Mouse (Mus musculus) embryonic facial prominence, embryonic 15.5 days (tissue): ENCODE results near the gene Hist1h2bq. TPM values are rescaled to one million over a fixed set of nuclear protein-coding genes. Genes with fewer than 3 reads are reported as not detected.
"Not testable (repeated sequence)": the region's sequence is repeated elsewhere in the genome, so short reads cannot be mapped to it uniquely, and the experiment has no call there.

Experiments used
- ATAC-seq: fragments of 200-750 bp; cut with Nextera tagmentation; 2 replicates; pipeline ENCODE4 v1.8.0; 2017; ENCODE audit warnings: low read depth, moderate TSS enrichment; ENCODE audit not compliant: insufficient number of reproducible peaks, low FRiP score, low TSS enrichment
- H3K27ac ChIP-seq: fragments of 300-500 bp; sonication (generic); replicated peaks from 2 replicates; pipeline ENCODE4 v1.5.1; 2015; ENCODE audit warnings: mild to moderate bottlenecking, inconsistent platforms
- H3K27me3 ChIP-seq: fragments of 300-500 bp; sonication (generic); 2 replicates; pipeline ENCODE4 v1.6.1; 2015; ENCODE audit warnings: inconsistent platforms
- H3K36me3 ChIP-seq: fragments of 300-500 bp; sonication (generic); 2 replicates; pipeline ENCODE4 v1.6.1; 2015; ENCODE audit warnings: mild to moderate bottlenecking, inconsistent platforms
- H3K4me1 ChIP-seq: fragments of 300-500 bp; sonication (generic); 2 replicates; pipeline ENCODE4 v1.6.1; 2015; ENCODE audit warnings: inconsistent platforms
- H3K4me2 ChIP-seq: fragments of 300-500 bp; sonication (generic); replicated peaks from 2 replicates; pipeline ENCODE4 v1.6.1; 2015; ENCODE audit warnings: mild to moderate bottlenecking, inconsistent platforms
- H3K4me3 ChIP-seq: fragments of 300-500 bp; sonication (generic); replicated peaks from 2 replicates; pipeline ENCODE4 v1.5.1; 2015; ENCODE audit warnings: mild to moderate bottlenecking, inconsistent platforms
- H3K9ac ChIP-seq: fragments of 300-500 bp; sonication (generic); 2 replicates; pipeline ENCODE4 v1.6.1; 2015; ENCODE audit warnings: inconsistent platforms
- H3K9me3 ChIP-seq: fragments of 300-500 bp; sonication (generic); replicated peaks from 2 replicates; pipeline ENCODE4 v1.6.1; 2016; ENCODE audit warnings: inconsistent platforms
- WGBS: fragments of 180-500 bp; shearing (Covaris S2); methylation state at CpG from one replicate; pipeline ENCODE4 v1.1.7; 2015; 5-methylcytosine and 5-hydroxymethylcytosine counted together
- polyA plus RNA-seq: library from polyadenylated mRNA; unstranded; fragments of >200 nt; fragmentation: Nextera tagmentation; extraction: Ambion mirVana; gene quantifications from 2 replicates; pipeline ENCODE4 v1.2.1, GENCODE M21; 2015

Gene Hist1h2bq
- polyA plus RNA-seq, 1 experiment from 2014 or later: 12.0 TPM

GRCm38 (mm10) chr13:21828511-21828910, 18.5 kb upstream of the Hist1h2bq start:
- 79% methylated on average over 3 of the region's 3 CpGs for WGBS

DNA sequence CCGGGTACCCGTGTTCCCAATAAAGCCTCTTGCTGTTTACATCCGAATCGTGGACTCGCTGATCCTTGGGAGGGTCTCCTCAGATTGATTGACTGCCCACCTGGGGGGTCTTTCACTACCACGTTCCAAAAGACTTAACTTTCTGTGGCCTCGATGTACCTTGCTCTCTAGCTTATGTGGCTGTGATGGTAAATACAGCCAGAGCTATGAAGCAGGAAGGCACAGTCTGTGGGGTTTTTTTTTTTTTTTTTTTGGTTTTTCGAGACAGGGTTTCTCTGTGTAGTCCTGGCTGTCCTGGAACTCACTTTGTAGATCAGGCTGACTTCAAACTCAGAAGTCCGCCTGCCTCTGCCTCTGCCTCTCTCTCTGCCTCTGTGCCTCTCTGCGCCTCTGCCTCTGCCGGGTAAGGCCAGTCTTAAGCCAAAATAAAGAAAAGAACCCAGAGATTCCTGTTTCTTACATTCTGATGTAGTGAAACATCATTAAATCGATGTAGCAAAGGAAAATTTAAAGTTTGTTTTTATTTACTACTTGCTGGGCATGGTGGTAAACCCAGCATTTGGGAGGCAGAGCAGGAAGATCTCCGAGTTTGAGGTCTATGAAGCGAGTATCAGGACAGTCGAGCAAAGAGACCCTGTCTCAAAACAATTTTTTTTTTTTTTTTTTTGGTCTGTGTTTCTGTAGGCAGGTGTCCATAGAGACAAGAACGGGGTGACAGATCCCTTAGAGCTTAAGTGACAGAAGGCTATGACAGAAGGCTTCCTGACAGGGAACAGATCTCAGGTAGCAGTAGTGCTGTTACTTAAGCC, 10.3 kb upstream of the Hist1h2bq start:
- H3K36me3 ChIP-seq, H3K9ac ChIP-seq, H3K4me1 ChIP-seq, H3K4me3 ChIP-seq, H3K4me2 ChIP-seq, H3K9me3 ChIP-seq, H3K27ac ChIP-seq, H3K27me3 ChIP-seq, ATAC-seq: not testable (repeated sequence)
- WGBS: 69% methylated on average over 8 of the region's 16 CpGs

More at GRCm38 (mm10) chr13:21828511-21828910, 18.5 kb upstream of the Hist1h2bq start:
- Histone ChIP-seq H3K4me3 (no peak overlapping the region), H3K27me3 (no peaks in the 10 kb centered on the region), H3K9ac (no peak overlapping the region), H3K27ac (no peak overlapping the region), H3K4me1 (no peaks in the 10 kb centered on the region), H3K36me3 (no peaks in the 10 kb centered on the region; the same call in 1 of the 2 replicates), H3K4me2 (no peak overlapping the region), H3K9me3 (no peaks in the 10 kb centered on the region)
- no peak for ATAC-seq

GRCm38 (mm10) chr13:21812092-21812491, 2.1 kb upstream of the Hist1h2bq start:
- Histone ChIP-seq H3K4me3 (peak overlapping the region; percentile 16; the same call in 1 of the 2 replicates), H3K4me2 (peak overlapping the region; percentile 40)
- not testable (repeated sequence) for H3K9ac ChIP-seq, H3K27me3 ChIP-seq, H3K36me3 ChIP-seq, H3K9me3 ChIP-seq, H3K4me1 ChIP-seq, H3K27ac ChIP-seq
- 0% methylated on average over 14 of the region's 14 CpGs for WGBS
- ATAC-seq: peak; percentile 44; the same call in 1 of the 2 replicates

- not testable (repeated sequence) for H3K9ac ChIP-seq, H3K36me3 ChIP-seq, H3K27me3 ChIP-seq, H3K9me3 ChIP-seq, H3K4me1 ChIP-seq, H3K27ac ChIP-seq
- H3K4me2 ChIP-seq: peak within 1 kb of the TSS; percentile 40
- WGBS: no CpG with 5 or more reads among the region's 24 CpGs
- peak; percentile 67; the same call in 1 of the 2 replicates for ATAC-seq
- H3K4me3 ChIP-seq: peak within 1 kb of the TSS; percentile 16; the same call in 1 of the 2 replicates
Observed at GRCm38 (mm10) chr13:21811539-21811938, 1.5 kb upstream of the Hist1h2bq start, which contains the start of gene Hist1h4m. TSS of gene Hist1h4m (plus strand) at chr13:21811746.

DNA sequence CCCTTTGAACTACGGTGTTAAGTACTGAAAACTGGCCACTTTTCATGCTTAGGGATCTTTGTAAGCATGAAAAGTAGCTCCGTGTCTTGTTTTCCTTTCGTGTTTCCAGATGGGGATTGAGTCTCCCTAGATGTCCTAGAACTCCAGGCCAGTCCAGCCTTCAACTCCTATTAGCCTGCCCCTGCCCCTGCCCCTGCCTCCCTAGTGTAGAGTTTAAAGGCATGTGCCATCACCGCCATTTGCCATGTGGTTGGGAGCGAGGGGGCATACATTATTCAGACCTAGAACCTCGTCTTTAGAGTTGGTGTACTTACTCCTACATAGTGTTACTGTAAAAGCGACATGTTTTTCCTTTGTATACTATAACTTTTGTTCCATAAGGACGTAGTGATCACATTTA, 1.1 kb upstream of the Hist1h2bq start:
- H3K27me3 ChIP-seq, H3K36me3 ChIP-seq, H3K9ac ChIP-seq, H3K4me1 ChIP-seq, H3K4me3 ChIP-seq, H3K4me2 ChIP-seq, H3K9me3 ChIP-seq, H3K27ac ChIP-seq: not testable (repeated sequence)
- 0 out of 2 replicates have a peak, but pooled peaks have one; percentile 23 for ATAC-seq
- no CpG with 5 or more reads among the region's 8 CpGs for WGBS

DNA sequence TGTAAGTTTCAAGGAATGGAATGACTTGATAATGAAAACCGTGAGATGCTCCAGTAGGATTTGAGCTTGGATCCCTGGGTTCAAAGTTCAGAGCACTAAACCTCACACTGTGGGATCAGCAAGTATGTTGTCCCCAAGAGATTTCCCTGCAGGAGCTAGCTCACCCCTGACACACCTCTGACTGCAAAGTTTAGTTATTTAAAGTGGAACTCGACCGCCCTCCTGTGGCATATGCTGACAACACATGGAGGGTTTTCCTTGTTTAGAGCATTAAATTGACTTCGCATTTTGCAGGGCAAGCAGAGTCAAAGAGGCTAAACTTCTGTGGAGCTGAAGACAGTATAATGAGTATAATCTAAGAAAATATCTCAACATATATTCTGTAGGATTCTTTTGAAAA, 6.9 kb downstream of the Hist1h2bq start:
- peak; percentile 66; the same call in 1 of the 2 replicates for ATAC-seq
- no CpG with 5 or more reads among the region's 4 CpGs for WGBS
- H3K36me3 ChIP-seq, H3K4me1 ChIP-seq, H3K27me3 ChIP-seq, H3K9me3 ChIP-seq, H3K27ac ChIP-seq, H3K4me3 ChIP-seq, H3K9ac ChIP-seq, H3K4me2 ChIP-seq: not testable (repeated sequence)

DNA sequence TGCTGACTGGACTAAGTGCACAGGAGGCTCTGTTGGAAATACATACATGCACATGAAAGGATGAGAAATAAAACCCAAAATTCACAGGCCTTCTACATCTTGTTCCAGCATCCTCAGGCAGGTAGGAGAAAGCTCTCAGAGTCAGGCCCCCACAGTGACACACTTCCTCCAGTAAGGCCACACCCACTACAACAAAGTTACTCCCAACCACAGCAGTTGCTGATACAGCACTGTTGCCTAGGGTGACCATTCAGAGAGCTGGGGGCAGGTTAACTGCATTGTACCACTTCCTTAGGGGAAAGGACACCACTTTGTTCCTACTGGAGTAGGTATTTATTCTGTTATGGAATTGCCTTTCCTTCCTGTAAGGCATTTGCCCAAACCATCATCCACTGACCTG, 12.8 kb downstream of the Hist1h2bq start:
- H3K4me2 ChIP-seq, ATAC-seq, H3K9me3 ChIP-seq, H3K27ac ChIP-seq, H3K27me3 ChIP-seq, H3K9ac ChIP-seq, H3K36me3 ChIP-seq, H3K4me3 ChIP-seq, H3K4me1 ChIP-seq: not testable (repeated sequence)

- Histone ChIP-seq H3K27me3 (no peaks in the 10 kb centered on the region), H3K4me3 (no peak overlapping the region), H3K27ac (no peak overlapping the region), H3K4me2 (no peak overlapping the region), H3K9ac (no peak overlapping the region), H3K9me3 (no peaks in the 10 kb centered on the region), H3K4me1 (peaks cover 5% of the 10 kb centered on the region; the same call in 1 of the 2 replicates), H3K36me3 (no peaks in the 10 kb centered on the region)
- 87% methylated on average over 7 of the region's 7 CpGs for WGBS
- ATAC-seq: no peak
Observed at GRCm38 (mm10) chr13:21795584-21795983, 14.4 kb downstream of the Hist1h2bq start.

GRCm38 (mm10) chr13:21790601-21791283, 19.3 kb downstream of the Hist1h2bq start:
- 17% methylated on average over 18 of the region's 18 CpGs for WGBS
- Histone ChIP-seq H3K9me3 (no peaks in the 10 kb centered on the region), H3K4me1 (peaks cover 19% of the 10 kb centered on the region), H3K27me3 (no peaks in the 10 kb centered on the region), H3K36me3 (no peaks in the 10 kb centered on the region), H3K9ac (no peak overlapping the region), H3K4me2 (peak overlapping the region; percentile 41), H3K27ac (no peak overlapping the region), H3K4me3 (peak overlapping the region; percentile 13; the same call in 1 of the 2 replicates)
- no peak for ATAC-seq

DNA sequence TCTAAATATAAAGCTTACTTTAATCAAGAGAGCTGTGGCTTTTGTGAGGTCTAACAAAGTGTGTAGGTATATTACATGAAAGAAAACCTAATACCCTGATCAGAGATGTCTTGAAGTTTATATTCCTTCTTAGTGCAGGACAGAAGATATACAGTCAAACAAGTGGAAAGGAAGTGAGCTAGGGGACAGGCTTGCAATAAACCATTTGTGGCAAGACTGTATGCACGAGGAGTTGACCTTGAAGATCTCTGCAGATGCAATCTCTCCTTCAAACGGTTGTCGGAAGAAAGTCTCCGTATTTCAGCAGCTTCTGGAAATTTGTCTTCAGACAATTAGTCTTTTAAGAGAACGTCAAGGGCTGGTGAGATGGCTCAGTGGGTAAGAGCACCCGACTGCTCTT, 20.1 kb downstream of the Hist1h2bq start:
- Histone ChIP-seq H3K27ac (no peak overlapping the region), H3K36me3 (no peaks in the 10 kb centered on the region), H3K4me1 (peaks cover 20% of the 10 kb centered on the region), H3K4me2 (no peak overlapping the region), H3K27me3 (no peaks in the 10 kb centered on the region), H3K9me3 (no peaks in the 10 kb centered on the region), H3K4me3 (no peak overlapping the region), H3K9ac (no peak overlapping the region)
- no peak for ATAC-seq
- 59% methylated on average over 6 of the region's 6 CpGs for WGBS

- no peaks in the 10 kb centered on the region for H3K27me3 ChIP-seq
- H3K4me1 ChIP-seq: peaks cover 30% of the 10 kb centered on the region
- H3K36me3 ChIP-seq: no peaks in the 10 kb centered on the region
- peak overlapping the region; percentile 42; the same call in 1 of the 2 replicates for H3K4me3 ChIP-seq
- peak overlapping the region; percentile 53 for H3K4me2 ChIP-seq
- WGBS: 13% methylated on average over 16 of the region's 21 CpGs
- ATAC-seq: peak; percentile 2; the same call in 1 of the 2 replicates
- H3K9ac ChIP-seq: no peak overlapping the region
- H3K9me3 ChIP-seq: no peaks in the 10 kb centered on the region
- peak overlapping the region; percentile 74 for H3K27ac ChIP-seq
Observed at GRCm38 (mm10) chr13:21787760-21788593, 22.0 kb downstream of the Hist1h2bq start.
